Mouse (Mus musculus) kidney, adult 2 months (tissue): Measurements from ENCODE around the gene Lcn9.

ENCODE experiments used
- CTCF ChIP-seq: fragments of 200-500 bp; conservative IDR thresholded peaks from 2 replicates; pipeline ENCODE4 v1.5.1; 2011; ENCODE audit warnings: low read depth, mild to moderate bottlenecking, control low read depth, low read length, moderate library complexity, mixed read lengths; ENCODE audit not compliant: insufficient read depth, insufficient read length
- POLR2A ChIP-seq: fragments of 200-500 bp; IDR thresholded peaks from one replicate; pipeline ENCODE4 v1.6.1; 2011; ENCODE audit warnings: low read depth, low read length, control low read depth

GRCm38 (mm10) chr2:25828344-25828947 lies 5.5 kb downstream of the Lcn9 start:
- TF ChIP-seq CTCF, result no peak
- no peak for TF ChIP-seq POLR2A
